Mouse (Mus musculus) embryonic facial prominence, embryonic 14.5 days (tissue): ENCODE results near the gene Lix1l. TPM values are rescaled to one million over a fixed set of nuclear protein-coding genes. Genes with fewer than 3 reads are reported as not detected.

Source experiments
- ATAC-seq: fragments of 200-750 bp; cut with Nextera tagmentation; 2 replicates; pipeline ENCODE4 v1.8.0; 2017; ENCODE audit warnings: low read depth, moderate number of reproducible peaks, moderate TSS enrichment
- DNase-seq: peaks from one replicate; pipeline ENCODE4 v3.0.0-alpha.2; 2015; ENCODE audit warnings: low spot score
- H3K27ac ChIP-seq: fragments of 300-500 bp; sonication (generic); replicated peaks from 2 replicates; pipeline ENCODE4 v1.5.1; 2014; ENCODE audit warnings: low read depth, mild to moderate bottlenecking, low read length, moderate library complexity
- H3K27me3 ChIP-seq: fragments of 300-500 bp; sonication (generic); replicated peaks from 2 replicates; pipeline ENCODE4 v1.6.1; 2014; ENCODE audit warnings: low read length; ENCODE audit not compliant: control insufficient read depth, insufficient read depth
- H3K36me3 ChIP-seq: fragments of 300-500 bp; sonication (generic); 2 replicates; pipeline ENCODE4 v1.6.1; 2014; ENCODE audit warnings: low read length, mixed read lengths; ENCODE audit not compliant: control insufficient read depth, insufficient read depth
- H3K4me1 ChIP-seq: fragments of 300-500 bp; sonication (generic); 2 replicates; pipeline ENCODE4 v1.6.1; 2014; ENCODE audit warnings: antibody characterized with exemption, low read length; ENCODE audit not compliant: control insufficient read depth, insufficient read depth
- H3K4me2 ChIP-seq: fragments of 300-500 bp; sonication (generic); 2 replicates; pipeline ENCODE4 v1.6.1; 2014; ENCODE audit warnings: low read depth, mild to moderate bottlenecking, low read length, moderate library complexity, mixed read lengths
- H3K4me3 ChIP-seq: fragments of 300-500 bp; sonication (generic); 2 replicates; pipeline ENCODE4 v1.5.1; 2014; ENCODE audit warnings: low read depth, mild to moderate bottlenecking, low read length
- H3K9ac ChIP-seq: fragments of 300-500 bp; sonication (generic); 2 replicates; pipeline ENCODE4 v1.6.1; 2014; ENCODE audit warnings: low read depth, mild to moderate bottlenecking, low read length, moderate library complexity, mixed read lengths
- H3K9me3 ChIP-seq: fragments of 300-500 bp; sonication (generic); 2 replicates; pipeline ENCODE4 v1.6.1; 2016; ENCODE audit warnings: low read length; ENCODE audit not compliant: control insufficient read depth
- WGBS: fragments of 180-500 bp; shearing (Covaris S2); extraction: QIAGEN DNeasy Blood & Tissue Kit; methylation state at CpG from one replicate; pipeline ENCODE4 v1.1.7; 2014; 5-methylcytosine and 5-hydroxymethylcytosine counted together
- polyA plus RNA-seq: library from polyadenylated mRNA; unstranded; fragments of >200 nt; fragmentation: Nextera tagmentation; extraction: Ambion mirVana; gene quantifications from 2 replicates; pipeline ENCODE4 v1.2.1, GENCODE M21; 2014

Gene Lix1l
- polyA plus RNA-seq, result 9.1 and 10.1 TPM in 2 replicates

DNA sequence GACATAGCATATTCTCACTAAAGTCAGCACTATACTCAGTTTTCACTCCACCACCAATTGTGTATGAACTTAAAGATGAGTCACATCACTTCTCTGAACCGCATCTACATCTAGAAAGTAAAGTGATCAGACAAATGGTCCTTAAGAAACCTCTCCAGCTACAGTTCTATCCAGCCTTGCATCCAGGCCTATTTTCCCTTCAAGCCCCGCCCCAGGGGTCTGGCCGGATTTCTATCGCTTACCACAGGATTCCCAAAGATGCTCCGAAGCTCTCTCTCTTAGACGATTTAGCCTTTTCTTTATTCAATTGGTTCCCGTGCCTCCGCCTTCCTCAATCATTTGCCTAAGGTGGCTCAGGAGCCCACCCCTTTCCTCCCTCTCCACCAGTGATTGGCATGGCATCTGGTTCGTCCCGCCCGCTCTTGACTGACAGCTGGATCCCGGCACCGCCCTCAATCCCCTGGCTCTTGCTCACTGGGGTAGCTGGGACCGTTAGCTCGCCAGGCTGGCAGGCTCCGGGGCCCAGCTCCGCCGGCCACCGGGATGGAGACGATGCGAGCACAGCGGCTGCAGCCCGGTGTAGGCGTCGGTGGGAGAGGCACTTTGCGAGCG, at the start of gene Lix1l:
Gene Lix1l, plus strand, starts transcription at position 511 of the 612 bp plus-strand sequence.
- peak within 1 kb of the TSS; percentile 59 for H3K4me2 ChIP-seq
- peaks cover 1% of the 10 kb centered on the region for H3K27me3 ChIP-seq
- no peaks in the 10 kb centered on the region for H3K36me3 ChIP-seq
- DNase-seq (peak; percentile 99), ATAC-seq (peak; percentile 96)
- H3K4me1 ChIP-seq, result peaks cover 31% of the 10 kb centered on the region
- H3K27ac ChIP-seq, result peak within 1 kb of the TSS; percentile 97
- no peaks in the 10 kb centered on the region for H3K9me3 ChIP-seq
- peak within 1 kb of the TSS; percentile 89 for H3K9ac ChIP-seq
- peak within 1 kb of the TSS; percentile 76 for H3K4me3 ChIP-seq
- WGBS, result 1% methylated on average over 23 of the region's 27 CpGs

DNA sequence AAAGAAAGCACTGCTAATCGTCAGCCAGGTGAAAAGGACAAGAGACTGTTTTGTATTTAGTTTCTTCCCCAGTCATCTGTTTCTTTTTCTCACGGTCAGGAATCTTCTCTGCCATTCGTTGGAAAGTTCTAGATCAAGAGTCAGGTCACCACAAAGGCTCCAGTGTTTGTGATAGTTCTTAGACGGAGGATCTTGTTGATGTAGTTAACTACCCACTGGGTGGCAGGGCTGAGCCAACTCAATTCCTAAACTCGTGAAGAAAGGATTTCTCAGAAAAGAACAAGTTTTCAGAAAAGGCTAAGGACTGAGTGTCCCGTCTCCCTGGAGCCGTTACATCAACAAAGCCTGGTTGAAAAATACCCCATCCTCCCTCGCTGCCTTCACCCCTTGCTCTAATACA, 49.7 kb upstream of the Lix1l start:
- DNase-seq, result peak; percentile 84

DNA sequence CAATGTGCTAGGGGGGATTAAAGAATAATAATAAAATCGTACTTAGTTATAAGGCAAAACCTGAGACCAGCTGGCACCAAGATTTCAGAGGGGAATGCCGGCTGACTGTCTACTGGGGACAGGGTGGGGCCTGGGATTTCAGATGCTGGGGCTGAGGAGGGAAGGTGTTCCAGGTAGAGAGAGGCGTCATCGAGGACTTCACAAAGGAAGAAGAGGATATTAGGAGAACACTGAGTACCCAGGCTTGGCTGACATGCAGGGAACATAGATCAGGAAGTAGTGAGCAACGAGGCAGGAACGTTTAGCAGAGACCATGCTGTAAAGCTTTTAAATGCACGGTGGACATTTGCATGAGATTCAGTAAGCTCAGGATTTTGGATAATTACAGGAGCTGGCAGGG, 49.1 kb upstream of the Lix1l start:
- Histone ChIP-seq H3K4me1 (peaks cover 12% of the 10 kb centered on the region), H3K9me3 (no peaks in the 10 kb centered on the region), H3K36me3 (no peaks in the 10 kb centered on the region), H3K9ac (no peak overlapping the region), H3K4me2 (no peak overlapping the region), H3K27me3 (no peaks in the 10 kb centered on the region), H3K4me3 (no peak overlapping the region), H3K27ac (no peak overlapping the region; the same call in 1 of the 2 replicates)
- WGBS, result 68% methylated on average over 7 of the region's 7 CpGs
- DNase-seq, result no peak
- ATAC-seq, result no peak

More for the DNA sequence above, 49.7 kb upstream of the Lix1l start:
- no peaks in the 10 kb centered on the region for H3K36me3 ChIP-seq
- H3K4me3 ChIP-seq, result no peak overlapping the region
- WGBS, result 8% methylated on average over 8 of the region's 8 CpGs
- H3K4me2 ChIP-seq, result 0 out of 2 replicates have a peak overlapping the region, but pooled peaks have one; percentile 5
- H3K9me3 ChIP-seq, result no peaks in the 10 kb centered on the region
- ATAC-seq, result 0 out of 2 replicates have a peak, but pooled peaks have one; percentile 17
- H3K9ac ChIP-seq, result peak overlapping the region; percentile 47; the same call in 1 of the 2 replicates
- no peaks in the 10 kb centered on the region for H3K27me3 ChIP-seq
- peaks cover 12% of the 10 kb centered on the region for H3K4me1 ChIP-seq
- peak overlapping the region; percentile 46; the same call in 1 of the 2 replicates for H3K27ac ChIP-seq

GRCm38 (mm10) chr3:96553601-96554000, 47.3 kb upstream of the Lix1l start:
- H3K4me2 ChIP-seq, result no peak overlapping the region

GRCm38 (mm10) chr3:96554251-96554650, 46.7 kb upstream of the Lix1l start:
- H3K27ac ChIP-seq, result peak overlapping the region; percentile 80; the same call in 1 of the 2 replicates
- no peak for ATAC-seq
- peaks cover 12% of the 10 kb centered on the region for H3K4me1 ChIP-seq
- no peak for DNase-seq
- H3K27me3 ChIP-seq, result no peaks in the 10 kb centered on the region
- H3K9ac ChIP-seq, result no peak overlapping the region
- no peaks in the 10 kb centered on the region for H3K9me3 ChIP-seq
- H3K36me3 ChIP-seq, result no peaks in the 10 kb centered on the region
- H3K4me2 ChIP-seq, result no peak overlapping the region
- H3K4me3 ChIP-seq, result no peak overlapping the region
- WGBS, result 77% methylated on average over 6 of the region's 6 CpGs

More at GRCm38 (mm10) chr3:96553601-96554000, 47.3 kb upstream of the Lix1l start:
- no peak overlapping the region for H3K27ac ChIP-seq
- H3K4me1 ChIP-seq, result peaks cover 12% of the 10 kb centered on the region
- no peak for DNase-seq
- ATAC-seq, result no peak
- no peaks in the 10 kb centered on the region for H3K27me3 ChIP-seq
- H3K9me3 ChIP-seq, result no peaks in the 10 kb centered on the region
- H3K9ac ChIP-seq, result no peak overlapping the region
- H3K36me3 ChIP-seq, result no peaks in the 10 kb centered on the region
- no peak overlapping the region for H3K4me3 ChIP-seq
- WGBS, result 73% methylated on average over 6 of the region's 6 CpGs

- Histone ChIP-seq H3K27ac (peak overlapping the region; percentile 80), H3K9me3 (no peaks in the 10 kb centered on the region), H3K9ac (peak overlapping the region; percentile 36; the same call in 1 of the 2 replicates), H3K36me3 (peaks cover 7% of the 10 kb centered on the region), H3K27me3 (no peaks in the 10 kb centered on the region), H3K4me2 (peak overlapping the region; percentile 23; the same call in 1 of the 2 replicates), H3K4me1 (peaks cover 20% of the 10 kb centered on the region), H3K4me3 (no peak overlapping the region)
- DNase-seq, result peak; percentile 89
- peak; percentile 11; the same call in 1 of the 2 replicates for ATAC-seq
- WGBS, result 31% methylated on average over 12 of the region's 12 CpGs
Observed at GRCm38 (mm10) chr3:96555041-96555596, 45.8 kb upstream of the Lix1l start.

DNA sequence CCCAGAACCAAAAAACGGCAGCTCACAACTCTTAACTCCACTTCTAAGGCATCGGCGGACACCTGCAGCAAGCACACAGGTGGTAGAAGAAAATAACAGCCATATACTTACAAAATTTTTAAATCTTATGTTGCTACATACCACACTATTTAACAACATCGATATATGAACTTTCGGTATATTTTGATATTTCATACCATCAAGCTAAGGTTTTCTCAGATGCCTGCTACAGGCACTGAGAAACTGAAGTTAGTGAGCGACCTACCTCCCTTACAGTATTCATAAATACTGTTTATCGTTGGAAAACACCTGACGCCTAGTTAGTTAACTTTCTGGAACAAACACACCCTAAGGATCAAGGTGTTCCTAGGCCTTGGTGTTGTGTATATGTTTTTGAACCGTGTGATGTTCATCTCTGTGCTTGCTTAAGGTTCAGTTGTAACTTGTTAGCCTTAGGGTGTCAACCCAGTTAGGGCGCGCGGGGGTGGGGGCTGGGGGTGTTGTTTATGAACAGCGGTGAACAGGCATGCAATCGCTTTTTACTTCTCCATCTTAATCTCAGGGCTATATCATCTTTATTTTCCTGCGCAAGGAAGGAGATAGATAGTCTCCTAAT, 44.8 kb upstream of the Lix1l start:
- Histone ChIP-seq H3K27ac (peak overlapping the region; percentile 91; the same call in 1 of the 2 replicates), H3K9ac (no peak overlapping the region), H3K9me3 (no peaks in the 10 kb centered on the region), H3K36me3 (peaks cover 17% of the 10 kb centered on the region), H3K4me2 (peak overlapping the region; percentile 84), H3K4me1 (peaks cover 29% of the 10 kb centered on the region), H3K27me3 (no peaks in the 10 kb centered on the region), H3K4me3 (peak overlapping the region; percentile 64; the same call in 1 of the 2 replicates)
- DNase-seq, result no peak
- 77% methylated on average over 15 of the region's 15 CpGs for WGBS
- ATAC-seq, result no peak

DNA sequence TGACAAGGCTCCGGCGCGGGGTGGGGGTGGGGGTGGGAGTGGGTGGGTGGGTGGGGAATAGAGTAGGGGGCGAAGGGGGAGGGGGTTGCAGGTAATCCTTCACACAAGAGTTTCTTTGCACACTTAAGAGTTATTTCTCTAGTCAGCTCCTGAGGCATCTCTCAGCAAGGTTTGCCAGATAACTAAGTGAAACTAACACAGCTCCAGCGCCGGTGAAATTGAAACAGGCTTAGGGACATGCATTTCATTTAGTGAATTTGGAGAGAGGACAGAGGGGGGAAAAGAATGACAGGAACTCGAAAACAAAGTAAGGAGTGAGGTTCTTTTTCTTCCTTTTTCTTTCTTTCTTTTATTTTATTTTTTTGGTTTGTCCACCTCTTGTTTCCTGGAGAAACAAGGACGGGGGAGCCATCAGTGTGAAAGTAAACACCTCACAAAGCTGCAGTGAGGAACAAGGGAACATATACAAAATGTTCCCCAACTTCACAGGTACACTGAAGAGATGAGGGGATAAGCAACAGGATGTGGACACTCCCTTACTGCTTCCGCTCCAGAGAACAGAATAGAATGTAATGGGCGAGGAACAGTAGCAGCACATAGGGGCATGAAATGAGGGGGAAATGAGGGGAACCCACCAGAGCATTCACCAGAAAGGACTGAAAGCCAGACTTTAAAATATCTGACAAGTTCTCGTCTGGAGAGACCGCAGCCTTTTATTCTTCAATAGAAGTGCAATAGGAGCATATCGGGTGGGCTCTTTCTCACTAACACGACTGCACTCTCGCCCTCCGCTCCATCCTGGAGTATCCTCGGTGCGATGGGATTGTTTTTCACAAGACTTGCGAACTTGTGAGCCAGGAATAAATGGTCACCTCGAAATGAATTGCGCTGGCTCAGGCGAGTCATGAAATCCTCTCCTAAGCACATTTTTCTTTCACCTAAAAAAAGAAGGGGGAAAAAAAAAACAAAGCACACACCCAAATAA, 44.0 kb upstream of the Lix1l start:
- Histone ChIP-seq H3K27ac (peak overlapping the region; percentile 91), H3K27me3 (no peaks in the 10 kb centered on the region), H3K4me2 (peak overlapping the region; percentile 84), H3K9me3 (no peaks in the 10 kb centered on the region), H3K4me1 (peaks cover 34% of the 10 kb centered on the region), H3K9ac (peak overlapping the region; percentile 66), H3K36me3 (peaks cover 22% of the 10 kb centered on the region), H3K4me3 (peak overlapping the region; percentile 64)
- DNase-seq (peak; percentile 44), ATAC-seq (no peak)
- WGBS, result 3% methylated on average over 22 of the region's 22 CpGs
